In the genomic region with DNA sequence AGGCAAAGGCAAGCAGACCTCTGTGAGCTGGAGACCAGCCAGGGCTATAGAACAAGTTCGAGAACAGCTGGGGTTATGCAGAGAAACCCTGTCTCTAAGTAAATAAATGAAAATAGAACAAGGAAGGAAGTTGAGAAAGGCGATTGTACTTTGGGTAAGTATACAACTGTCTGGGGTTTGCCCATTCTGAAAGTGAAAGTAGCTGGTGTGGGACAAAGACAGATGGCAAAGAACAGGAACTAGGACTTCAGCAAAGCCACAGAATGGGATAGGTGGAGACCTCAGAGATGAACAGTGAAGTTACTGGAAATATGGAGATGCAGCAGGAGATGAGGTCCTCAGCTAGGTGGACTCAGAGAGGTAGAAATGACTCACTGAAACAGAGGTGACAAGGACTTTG, we compare ENCODE assay signal across 8 mouse cellular contexts. TPM values are rescaled to one million over a fixed set of nuclear protein-coding genes. Genes with fewer than 3 reads are reported as not detected.
A peak's percentile ranks its signal among the peaks of the same experiment; 100 is the strongest.
DNase-seq lines count a peak whose midpoint lies in the region; ATAC-seq and TF ChIP-seq lines count a peak whose summit lies in the region.

No protein-coding gene starts in this region.

- 36% methylated on average over 2 of the region's 2 CpGs for WGBS in heart, embryonic 12.5 days
- WGBS in liver, embryonic 12.5 days (ENCODE audit: insufficient replicate concordance): 5% methylated on average over 2 of the region's 2 CpGs
- WGBS in spleen, adult 2 months: 0% methylated on average over 2 of the region's 2 CpGs
- WGBS in cerebellum, adult 2 months: 44% methylated on average over 2 of the region's 2 CpGs

- no peaks in the 10 kb centered on the region for H3K9me3 ChIP-seq in heart, embryonic 12.5 days (replicated peaks)
- H3K9me3 ChIP-seq in liver, embryonic 12.5 days (replicated peaks): no peaks in the 10 kb centered on the region

- no peaks in the 10 kb centered on the region for H3K36me3 ChIP-seq in heart, embryonic 12.5 days
- H3K36me3 ChIP-seq in liver, embryonic 12.5 days: no peaks in the 10 kb centered on the region
- no peaks in the 10 kb centered on the region for H3K36me3 ChIP-seq in spleen, adult 2 months (ENCODE audit: control insufficient read depth, insufficient read depth, low read length)

- no peak overlapping the region for H3K9ac ChIP-seq in heart, embryonic 12.5 days
- H3K9ac ChIP-seq in liver, embryonic 12.5 days: no peak overlapping the region

- no peak overlapping the region for H3K27ac ChIP-seq in heart, embryonic 12.5 days (ENCODE audit: poor library complexity, severe bottlenecking)
- no peak overlapping the region for H3K27ac ChIP-seq in liver, embryonic 12.5 days
- H3K27ac ChIP-seq in spleen, adult 2 months (ENCODE audit: insufficient read depth, low read length): peak overlapping the region; percentile 94
- no peak overlapping the region for H3K27ac ChIP-seq in cerebellum, adult 2 months (ENCODE audit: insufficient read depth, low read length)

- no peak for TF ChIP-seq CTCF in spleen, adult 2 months (IDR thresholded peaks at IDR 0.05; ENCODE audit: extremely low read depth, insufficient read depth, insufficient read length, insufficient replicate concordance)
- TF ChIP-seq CTCF in cerebellum, adult 2 months (IDR thresholded peaks at IDR 0.05; ENCODE audit: borderline replicate concordance, insufficient read depth, low read depth, low read length): no peak

- no peak overlapping the region for H3K4me2 ChIP-seq in heart, embryonic 12.5 days
- peak overlapping the region; percentile 24 for H3K4me2 ChIP-seq in liver, embryonic 12.5 days

- no peaks in the 10 kb centered on the region for H3K4me1 ChIP-seq in heart, embryonic 12.5 days (replicated peaks)
- H3K4me1 ChIP-seq in liver, embryonic 12.5 days: peaks cover 13% of the 10 kb centered on the region
- H3K4me1 ChIP-seq in spleen, adult 2 months (ENCODE audit: control insufficient read depth, insufficient read depth, insufficient read length): peaks cover 35% of the 10 kb centered on the region
- H3K4me1 ChIP-seq in cerebellum, adult 2 months (ENCODE audit: control insufficient read depth, insufficient read depth, low read length): no peaks in the 10 kb centered on the region

- H3K27me3 ChIP-seq in heart, embryonic 12.5 days (replicated peaks): no peaks in the 10 kb centered on the region
- no peaks in the 10 kb centered on the region for H3K27me3 ChIP-seq in liver, embryonic 12.5 days (replicated peaks)
- H3K27me3 ChIP-seq in spleen, adult 2 months (ENCODE audit: control insufficient read depth, insufficient read depth, low read length): no peaks in the 10 kb centered on the region
- no peaks in the 10 kb centered on the region for H3K27me3 ChIP-seq in cerebellum, adult 2 months (ENCODE audit: control insufficient read depth, insufficient read depth, low read length)

- ATAC-seq in heart, embryonic 12.5 days (ENCODE audit: insufficient number of reproducible peaks, low FRiP score): no peak
- no peak for ATAC-seq in liver, embryonic 12.5 days

- TF ChIP-seq POLR2A in spleen, adult 2 months (IDR thresholded peaks at IDR 0.05; ENCODE audit: low read depth, low read length): no peak
- TF ChIP-seq POLR2A in cerebellum, adult 2 months (IDR thresholded peaks at IDR 0.05; ENCODE audit: borderline replicate concordance, insufficient read depth, low read length): no peak

- H3K4me3 ChIP-seq in heart, embryonic 12.5 days: no peak overlapping the region
- H3K4me3 ChIP-seq in liver, embryonic 12.5 days: no peak overlapping the region
- peak overlapping the region; percentile 29; the same call in 1 of the 2 replicates for H3K4me3 ChIP-seq in spleen, adult 2 months (ENCODE audit: extremely low read depth, insufficient read depth, insufficient read length)
- no peak overlapping the region for H3K4me3 ChIP-seq in cerebellum, adult 2 months (replicated peaks; ENCODE audit: insufficient read depth, low read depth, low read length)

- DNase-seq in heart, adult 11 months: peak; percentile 97
- DNase-seq in adrenal gland, postnatal 10 days: peak; percentile 29
- DNase-seq in spleen, adult 2 months (ENCODE audit: low read depth in 1 of 2, low spot score in 2 of 2): peak; percentile 57 to 70
- DNase-seq in cerebellum, adult 2 months: no peak
- no peak for DNase-seq in right cerebral cortex, adult 2 months (ENCODE audit: low spot score in 2 of 2)
- DNase-seq in urinary bladder, postnatal 4 days (ENCODE audit: low spot score in 2 of 2): no peak

RNA-seq across cellular contexts. Expression of gene Lair1, which starts 19.8 kb away (rescaled TPM):
- 0.61 and 0.85 TPM in 2 replicates for polyA plus RNA-seq in heart, embryonic 12.5 days (2016; fragmentation: Nextera tagmentation; extraction: Ambion mirVana)
- 1 to 10 TPM; 1.4 to 2.5 TPM for total RNA-seq in adrenal gland, postnatal 10 days (2021)
- polyA plus RNA-seq in liver, embryonic 12.5 days (2016; fragmentation: Nextera tagmentation; extraction: Ambion mirVana): 0.81 and 1.0 TPM in 2 replicates
- 26.3 and 34.1 TPM in 2 replicates for polyA plus RNA-seq in spleen, adult 2 months (2012; rRNA removed)
- polyA plus RNA-seq in cerebellum, adult 2 months (2012; rRNA removed): 4.6 and 5.0 TPM in 2 replicates

RNA-seq across cellular contexts. Expression of gene Ttyh1, which starts 36.4 kb away (rescaled TPM):
- 0.65 and 0.97 TPM in 2 replicates for polyA plus RNA-seq in heart, embryonic 12.5 days (2016; fragmentation: Nextera tagmentation; extraction: Ambion mirVana)
- total RNA-seq in adrenal gland, postnatal 10 days (2021): 1 to 10 TPM; 6.4 to 9.1 TPM
- polyA plus RNA-seq in liver, embryonic 12.5 days (2016; fragmentation: Nextera tagmentation; extraction: Ambion mirVana): 0.48 and 0.77 TPM in 2 replicates
- polyA plus RNA-seq in spleen, adult 2 months (2012; rRNA removed): 5.2 TPM in 2 replicates
- 626 and 638 TPM in 2 replicates for polyA plus RNA-seq in cerebellum, adult 2 months (2012; rRNA removed)

RNA-seq across cellular contexts. Expression of gene Leng8, which starts 54.0 kb away (rescaled TPM):
- polyA plus RNA-seq in heart, embryonic 12.5 days (2016; fragmentation: Nextera tagmentation; extraction: Ambion mirVana): 77.6 and 79.2 TPM in 2 replicates
- total RNA-seq in adrenal gland, postnatal 10 days (2021): 100 to 1,000 TPM in 1 of 2 experiments, 10 to 100 TPM in 1; 66.0 to 134 TPM
- 39.3 and 44.5 TPM in 2 replicates for polyA plus RNA-seq in liver, embryonic 12.5 days (2016; fragmentation: Nextera tagmentation; extraction: Ambion mirVana)
- 420 and 586 TPM in 2 replicates for polyA plus RNA-seq in spleen, adult 2 months (2012; rRNA removed)
- 587 and 614 TPM in 2 replicates for polyA plus RNA-seq in cerebellum, adult 2 months (2012; rRNA removed)

Comparison
In these comparisons a context has a peak if more than half of its experiments do, and no peak if none do; other contexts are left out.
1. DNase-seq: peak in heart, adult 11 months (single experiment), adrenal gland, postnatal 10 days (single experiment) and spleen, adult 2 months (2 of 2); none in cerebellum, adult 2 months (0 of 2), right cerebral cortex, adult 2 months (0 of 2) and urinary bladder, postnatal 4 days (0 of 2).
2. RNA of gene Ttyh1, which starts 36.4 kb away (polyA plus RNA-seq): 626 to 638 TPM in cerebellum, adult 2 months; 5.2 TPM in spleen, adult 2 months, 0.65 to 0.97 TPM in heart, embryonic 12.5 days and 0.48 to 0.77 TPM in liver, embryonic 12.5 days; every median in the first group is over 100 times any median in the second.